Mouse (Mus musculus) limb, embryonic 12.5 days (tissue): ENCODE measurements around the gene Paf1. TPM values are rescaled to one million over a fixed set of nuclear protein-coding genes. Genes with fewer than 3 reads are reported as not detected.
A peak's percentile ranks its signal among the peaks of the same experiment; 100 is the strongest.

Source experiments
- ATAC-seq: fragments of 200-750 bp; cut with Nextera tagmentation; 2 replicates; pipeline ENCODE4 v1.8.0; 2017; ENCODE audit warnings: low read depth, moderate TSS enrichment; ENCODE audit not compliant: insufficient number of reproducible peaks, insufficient read depth, low FRiP score, low TSS enrichment
- H3K27ac ChIP-seq: fragments of 300-500 bp; sonication (generic); 2 replicates; pipeline ENCODE4 v1.5.1; 2016; ENCODE audit warnings: mild to moderate bottlenecking, moderate library complexity
- H3K27me3 ChIP-seq: fragments of 300-500 bp; sonication (generic); 2 replicates; pipeline ENCODE4 v1.6.1; 2016; ENCODE audit warnings: mild to moderate bottlenecking, moderate library complexity
- H3K36me3 ChIP-seq: fragments of 300-500 bp; sonication (generic); 2 replicates; pipeline ENCODE4 v1.6.1; 2016; ENCODE audit warnings: mild to moderate bottlenecking, moderate library complexity
- H3K4me1 ChIP-seq: fragments of 300-500 bp; sonication (generic); replicated peaks from 2 replicates; pipeline ENCODE4 v1.6.1; 2016
- H3K4me2 ChIP-seq: fragments of 300-500 bp; sonication (generic); 2 replicates; pipeline ENCODE4 v1.6.1; 2016; ENCODE audit warnings: mild to moderate bottlenecking, moderate library complexity
- H3K4me3 ChIP-seq: fragments of 300-500 bp; sonication (generic); replicated peaks from 2 replicates; pipeline ENCODE4 v1.5.1; 2016; ENCODE audit warnings: mild to moderate bottlenecking
- H3K9ac ChIP-seq: fragments of 300-500 bp; sonication (generic); replicated peaks from 2 replicates; pipeline ENCODE4 v1.6.1; 2016; ENCODE audit warnings: mild to moderate bottlenecking, moderate library complexity
- H3K9me3 ChIP-seq: fragments of 300-500 bp; sonication (generic); 2 replicates; pipeline ENCODE4 v1.6.1; 2016; ENCODE audit warnings: mild to moderate bottlenecking, moderate library complexity
- WGBS: fragments of 180-500 bp; shearing (Covaris S2); methylation state at CpG from one replicate; pipeline ENCODE4 v1.1.7; 2016; 5-methylcytosine and 5-hydroxymethylcytosine counted together
- polyA plus RNA-seq: library from polyadenylated mRNA; unstranded; fragments of >200 nt; fragmentation: Nextera tagmentation; extraction: Ambion mirVana; gene quantifications from 2 replicates; pipeline ENCODE4 v1.2.1, GENCODE M21; 2016

Gene Paf1
- polyA plus RNA-seq, 1 experiment from 2014 or later, result 86.8 TPM

- Histone ChIP-seq H3K36me3 (peaks cover 6% of the 10 kb centered on the region), H3K27me3 (no peaks in the 10 kb centered on the region; the same call in 1 of the 2 replicates), H3K9ac (no peak overlapping the region), H3K4me3 (no peak overlapping the region), H3K9me3 (no peaks in the 10 kb centered on the region), H3K4me1 (peaks cover 33% of the 10 kb centered on the region), H3K4me2 (no peak overlapping the region), H3K27ac (no peak overlapping the region)
- ATAC-seq, result no peak
These were observed 45.2 kb downstream of the Paf1 start for GRCm38 (mm10) chr7:28437964-28438363.

GRCm38 (mm10) chr7:28438771-28439170 is 46.0 kb downstream of the Paf1 start:
- Histone ChIP-seq H3K27ac (no peak overlapping the region), H3K36me3 (no peaks in the 10 kb centered on the region), H3K27me3 (no peaks in the 10 kb centered on the region; the same call in 1 of the 2 replicates), H3K9me3 (no peaks in the 10 kb centered on the region), H3K9ac (no peak overlapping the region), H3K4me3 (no peak overlapping the region), H3K4me1 (peaks cover 26% of the 10 kb centered on the region), H3K4me2 (no peak overlapping the region)
- ATAC-seq, result no peak
- 91% methylated on average over 2 of the region's 2 CpGs for WGBS

- no peaks in the 10 kb centered on the region for H3K9me3 ChIP-seq
- peaks cover 7% of the 10 kb centered on the region for H3K4me1 ChIP-seq
- H3K4me3 ChIP-seq, result no peak overlapping the region
- ATAC-seq, result no peak
- peaks cover 2% of the 10 kb centered on the region for H3K27me3 ChIP-seq
- 0 out of 2 replicates have a peak overlapping the region, but pooled peaks have one; percentile 8 for H3K9ac ChIP-seq
- no peak overlapping the region for H3K4me2 ChIP-seq
- H3K36me3 ChIP-seq, result no peaks in the 10 kb centered on the region
- H3K27ac ChIP-seq, result no peak overlapping the region
- 65% methylated on average over 2 of the region's 2 CpGs for WGBS
These were observed 48.0 kb downstream of the Paf1 start for GRCm38 (mm10) chr7:28440739-28441138.

GRCm38 (mm10) chr7:28441776-28442485 is 49.2 kb downstream of the Paf1 start:
- H3K36me3 ChIP-seq, result no peaks in the 10 kb centered on the region
- H3K4me1 ChIP-seq, result peaks cover 9% of the 10 kb centered on the region
- H3K9me3 ChIP-seq, result no peaks in the 10 kb centered on the region
- ATAC-seq, result no peak
- H3K27ac ChIP-seq, result no peak overlapping the region
- WGBS, result 87% methylated on average over 14 of the region's 14 CpGs
- no peak overlapping the region for H3K9ac ChIP-seq
- no peak overlapping the region for H3K4me2 ChIP-seq
- H3K4me3 ChIP-seq, result no peak overlapping the region
- peaks cover 6% of the 10 kb centered on the region for H3K27me3 ChIP-seq

- H3K27me3 ChIP-seq, result peaks cover 6% of the 10 kb centered on the region
- H3K27ac ChIP-seq, result no peak overlapping the region
- peaks cover 12% of the 10 kb centered on the region for H3K4me1 ChIP-seq
- no peaks in the 10 kb centered on the region for H3K9me3 ChIP-seq
- WGBS, result 54% methylated on average over 4 of the region's 4 CpGs
- H3K36me3 ChIP-seq, result no peaks in the 10 kb centered on the region
- H3K4me2 ChIP-seq, result no peak overlapping the region
- H3K4me3 ChIP-seq, result no peak overlapping the region
- no peak for ATAC-seq
- H3K9ac ChIP-seq, result no peak overlapping the region
These were observed 49.9 kb downstream of the Paf1 start for GRCm38 (mm10) chr7:28442688-28443087.

GRCm38 (mm10) chr7:28444344-28444974 is 51.7 kb downstream of the Paf1 start:
- WGBS, result 87% methylated on average over 13 of the region's 13 CpGs
- Histone ChIP-seq H3K36me3 (no peaks in the 10 kb centered on the region), H3K9ac (no peak overlapping the region), H3K4me2 (no peak overlapping the region), H3K4me3 (no peak overlapping the region), H3K27me3 (peaks cover 6% of the 10 kb centered on the region), H3K4me1 (peaks cover 13% of the 10 kb centered on the region), H3K27ac (no peak overlapping the region), H3K9me3 (no peaks in the 10 kb centered on the region)
- ATAC-seq, result no peak

- H3K27me3 ChIP-seq, result peaks cover 6% of the 10 kb centered on the region
- no peak overlapping the region for H3K4me2 ChIP-seq
- H3K36me3 ChIP-seq, result no peaks in the 10 kb centered on the region
- H3K9ac ChIP-seq, result no peak overlapping the region
- no peak overlapping the region for H3K27ac ChIP-seq
- no peak overlapping the region for H3K4me3 ChIP-seq
- ATAC-seq, result no peak
- WGBS, result 7% methylated on average over 12 of the region's 12 CpGs
- H3K4me1 ChIP-seq, result peaks cover 13% of the 10 kb centered on the region
- H3K9me3 ChIP-seq, result no peaks in the 10 kb centered on the region
These were observed 53.7 kb downstream of the Paf1 start for GRCm38 (mm10) chr7:28446446-28446845.

- peaks cover 13% of the 10 kb centered on the region for H3K4me1 ChIP-seq
- ATAC-seq, result no peak
- no peaks in the 10 kb centered on the region for H3K36me3 ChIP-seq
- no peak overlapping the region for H3K4me2 ChIP-seq
- H3K27me3 ChIP-seq, result peaks cover 6% of the 10 kb centered on the region
- no peak overlapping the region for H3K4me3 ChIP-seq
- no peaks in the 10 kb centered on the region for H3K9me3 ChIP-seq
- H3K27ac ChIP-seq, result no peak overlapping the region
- 15% methylated on average over 12 of the region's 12 CpGs for WGBS
- no peak overlapping the region for H3K9ac ChIP-seq
These were observed 54.5 kb downstream of the Paf1 start for GRCm38 (mm10) chr7:28447101-28447830.

- 58% methylated on average over 13 of the region's 13 CpGs for WGBS
- H3K9ac ChIP-seq, result no peak overlapping the region
- H3K4me2 ChIP-seq, result no peak overlapping the region
- ATAC-seq, result no peak
- H3K9me3 ChIP-seq, result no peaks in the 10 kb centered on the region
- H3K27ac ChIP-seq, result no peak overlapping the region
- peaks cover 17% of the 10 kb centered on the region for H3K4me1 ChIP-seq
- no peak overlapping the region for H3K4me3 ChIP-seq
- no peaks in the 10 kb centered on the region for H3K36me3 ChIP-seq
- peaks cover 6% of the 10 kb centered on the region for H3K27me3 ChIP-seq
These were observed 55.4 kb downstream of the Paf1 start for GRCm38 (mm10) chr7:28447865-28448820.
